Mouse (Mus musculus): ENCODE results near the gene Rgs10. TPM values are rescaled to one million over a fixed set of nuclear protein-coding genes. Genes with fewer than 3 reads are reported as not detected.

Gene Rgs10
- total RNA-seq (2015; ENCODE audit: low replicate concordance) (21.9 and 24.5 TPM in 2 replicates), total RNA-seq (2017; ENCODE audit: low replicate concordance) (22.7 and 44.9 TPM in 2 replicates)

DNA sequence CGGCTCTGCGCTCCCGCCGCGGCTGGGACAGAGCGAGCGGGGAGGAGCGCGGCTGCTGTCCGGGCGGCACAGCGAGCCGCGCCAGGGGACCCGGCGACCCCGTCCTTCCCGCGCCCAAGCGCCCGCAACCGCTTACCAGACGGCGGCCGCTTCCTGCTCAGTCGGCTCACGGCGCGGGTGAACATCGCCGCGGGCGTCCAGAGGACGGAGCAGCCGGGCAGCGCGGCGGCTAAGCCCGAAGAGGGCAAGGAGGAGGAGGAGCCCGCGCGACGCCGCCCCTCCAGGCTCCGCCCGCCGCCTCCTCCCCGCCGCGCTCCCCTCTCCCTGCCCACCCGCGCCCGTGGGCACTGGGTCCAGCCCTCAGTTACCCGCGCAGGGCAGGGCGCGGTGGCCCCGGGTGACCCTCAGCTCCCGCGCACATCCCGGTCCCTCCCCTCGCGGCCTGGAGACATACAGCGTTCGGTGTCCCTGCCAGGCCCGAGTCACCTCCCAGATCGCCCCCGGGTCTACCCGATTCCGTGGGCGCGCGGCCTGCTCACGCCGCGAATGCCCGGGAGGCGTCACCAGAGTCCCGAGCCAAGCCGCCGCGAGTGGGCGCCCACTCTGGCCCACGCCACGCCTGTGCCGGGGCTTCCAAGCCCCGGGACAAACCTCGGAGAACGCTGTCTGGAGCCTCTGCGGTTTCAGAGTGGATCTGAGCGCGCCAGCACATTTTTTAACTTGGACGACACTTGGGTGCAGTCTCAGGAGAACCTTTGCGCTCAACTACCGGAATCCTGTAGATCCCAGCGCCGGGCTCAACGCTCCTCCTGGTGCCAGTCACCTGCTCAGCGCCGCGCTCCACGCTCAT is at the start of gene Rgs10:
Gene Rgs10, minus strand, starts transcription at position 829 of the 850 bp plus-strand sequence.
- peak; percentile 82 for ATAC-seq (replicated peaks; ENCODE audit: low FRiP score, poor library complexity, severe bottlenecking)

DNA sequence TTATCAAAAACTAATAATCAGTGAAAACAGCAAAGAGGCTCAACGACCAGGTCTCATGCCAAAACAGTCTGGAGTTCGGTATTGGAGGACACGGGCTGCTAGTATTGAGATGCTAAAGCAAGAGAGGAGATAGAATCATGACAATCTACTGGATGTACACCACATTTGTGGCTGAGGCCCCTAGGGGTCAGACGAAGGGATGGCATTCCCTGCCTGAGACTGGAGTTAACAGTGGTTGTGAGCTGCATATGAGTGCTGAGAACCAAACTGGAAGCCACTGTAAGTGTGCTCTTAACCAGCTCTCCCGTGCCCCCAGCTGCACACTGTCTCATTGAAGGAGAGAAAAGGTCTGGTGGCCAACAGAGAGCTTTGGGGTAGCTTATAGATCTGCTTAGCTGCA is 43.8 kb upstream of the Rgs10 start:
- ATAC-seq (replicated peaks; ENCODE audit: low FRiP score, poor library complexity, severe bottlenecking): no peak

DNA sequence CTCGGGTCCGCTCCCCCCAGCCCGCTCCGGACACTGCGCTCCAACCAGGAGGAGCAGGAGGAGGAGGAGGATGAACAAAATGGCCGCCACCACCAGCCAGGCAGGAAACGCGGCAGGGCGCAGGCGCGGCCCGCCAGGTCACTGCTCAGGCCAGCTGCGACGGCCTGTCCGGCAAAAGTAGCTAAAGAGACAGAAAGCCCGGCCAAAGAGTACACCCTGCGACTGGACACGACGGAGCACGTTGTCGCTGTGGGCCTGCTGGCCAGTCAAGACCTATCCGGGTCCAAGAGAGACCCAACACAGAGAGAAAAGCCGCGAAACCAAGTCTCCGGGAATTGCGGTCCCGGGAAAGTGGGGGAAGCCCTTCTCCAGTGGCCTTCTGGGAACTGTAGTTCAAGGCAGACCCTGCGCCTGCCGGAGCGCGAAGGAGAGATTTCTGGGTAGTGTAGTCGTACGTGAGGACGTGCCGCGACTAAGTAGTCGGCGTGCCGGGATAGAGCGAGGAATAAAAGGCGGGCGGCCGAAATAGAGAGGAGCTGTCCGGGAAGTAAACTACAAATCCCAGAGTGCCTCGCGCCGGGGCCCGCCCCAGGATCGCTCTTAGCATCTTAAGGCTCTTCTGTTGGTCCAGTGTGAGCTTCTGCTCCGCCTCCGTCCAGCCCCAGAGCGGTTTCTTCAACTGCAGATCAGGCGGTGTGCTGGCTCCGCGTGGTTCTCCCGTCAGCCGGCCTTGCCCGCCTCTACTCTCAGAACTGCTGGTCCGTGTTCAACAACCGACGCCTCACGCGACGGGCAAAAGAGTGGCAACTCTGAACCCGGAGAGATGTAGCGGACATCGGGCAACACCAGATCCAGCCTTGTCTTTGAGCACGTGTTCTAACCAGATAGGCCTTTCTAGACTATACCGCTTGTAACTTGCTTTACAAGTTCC is 43.0 kb upstream of the Rgs10 start, which contains the start of gene Tial1:
Gene Tial1, minus strand, starts transcription at position 433 of the 931 bp plus-strand sequence.
- peak; percentile 87 for ATAC-seq (replicated peaks; ENCODE audit: low FRiP score, poor library complexity, severe bottlenecking)

DNA sequence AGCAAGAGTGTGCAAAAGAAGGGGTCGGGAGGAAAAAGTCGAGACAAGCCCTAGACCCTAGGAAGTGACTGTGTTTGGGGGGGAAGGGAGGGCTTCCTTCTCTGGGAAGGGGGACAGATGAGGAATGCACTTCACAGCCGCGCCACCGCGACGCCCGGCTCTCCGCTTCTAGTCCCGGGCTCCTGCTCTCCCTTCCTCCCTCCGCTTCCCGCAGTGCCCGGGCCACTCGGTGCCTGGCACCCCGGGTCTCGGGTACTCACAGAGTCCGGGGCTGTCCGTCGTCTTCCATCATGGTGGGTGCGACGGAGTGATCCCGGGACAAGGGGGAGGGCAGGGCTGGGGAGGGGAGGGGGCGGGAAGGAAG is 42.3 kb upstream of the Rgs10 start:
- ATAC-seq (replicated peaks; ENCODE audit: low FRiP score, poor library complexity, severe bottlenecking): no peak

DNA sequence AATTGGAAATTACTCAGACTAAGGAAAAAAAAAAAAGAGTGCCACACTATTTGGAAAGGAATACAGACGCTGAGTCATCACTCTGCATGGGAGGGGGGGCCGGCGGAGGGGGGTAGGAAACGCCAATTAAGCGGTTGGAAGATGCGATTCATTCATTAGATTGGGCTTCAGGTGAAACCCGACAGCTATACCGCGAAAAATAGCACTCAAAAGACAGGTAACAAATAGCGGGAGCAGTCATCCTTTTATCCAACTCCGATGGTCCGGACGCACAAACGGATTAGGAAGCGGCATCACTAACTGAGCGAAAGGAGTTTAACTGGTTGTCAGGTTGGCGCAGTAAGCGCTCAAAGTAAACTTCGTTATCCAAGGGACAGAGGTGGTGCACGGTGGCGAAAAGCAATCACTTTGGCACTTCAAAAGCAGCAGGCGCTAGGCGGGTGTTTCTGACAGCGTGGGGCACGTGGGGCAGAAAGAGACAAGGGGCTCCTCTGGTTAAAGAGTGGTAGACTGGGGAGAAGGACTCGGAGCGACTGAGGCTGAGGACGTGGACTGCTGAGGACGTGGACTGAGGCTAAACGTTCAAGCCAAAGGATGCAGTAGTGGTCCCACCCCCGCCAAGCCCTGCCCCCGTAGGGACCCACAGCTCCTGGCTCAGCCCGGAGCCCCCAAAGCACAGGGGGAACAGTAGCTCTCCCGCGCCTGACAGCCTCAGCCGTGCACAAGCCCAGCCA is 41.7 kb upstream of the Rgs10 start:
- peak; percentile 32 for ATAC-seq (replicated peaks; ENCODE audit: low FRiP score, poor library complexity, severe bottlenecking)

DNA sequence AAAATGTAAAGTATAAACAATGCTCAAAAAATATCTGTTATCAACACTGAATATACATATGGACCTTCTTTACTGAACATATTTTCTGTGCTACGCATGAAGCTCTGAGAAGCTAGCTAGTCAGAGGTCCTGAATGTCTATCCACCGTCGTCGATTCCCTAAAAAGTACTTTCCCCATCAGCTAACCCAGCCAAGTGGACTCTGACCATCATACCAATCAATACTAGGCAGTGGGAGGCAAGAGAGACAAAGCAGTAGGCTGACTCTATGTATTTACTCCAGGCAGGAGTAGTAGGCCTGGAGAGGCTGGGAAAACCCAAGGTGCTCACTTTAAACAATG is 41.2 kb upstream of the Rgs10 start:
- ATAC-seq (replicated peaks; ENCODE audit: low FRiP score, poor library complexity, severe bottlenecking): peak; percentile 10; the same call in 1 of the 2 replicates

DNA sequence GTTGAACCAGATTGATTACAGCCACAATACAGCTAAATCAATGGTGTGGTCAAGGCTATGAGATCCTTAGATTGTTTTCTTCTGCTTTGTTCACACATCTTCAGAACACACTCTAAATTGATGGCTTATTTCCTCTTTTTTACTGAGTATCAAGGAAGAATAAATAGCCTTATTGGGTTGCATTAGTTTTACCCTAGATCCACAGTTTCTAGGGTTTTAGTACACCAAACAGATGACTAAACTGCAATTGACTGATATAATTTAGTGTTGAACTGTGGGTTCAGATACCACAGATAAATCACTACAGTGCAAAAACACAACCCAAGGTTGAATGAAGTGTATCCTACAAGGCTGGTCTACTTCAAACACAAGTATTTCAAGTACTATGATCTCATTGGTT is 39.5 kb upstream of the Rgs10 start:
- ATAC-seq (replicated peaks; ENCODE audit: low FRiP score, poor library complexity, severe bottlenecking): no peak

DNA sequence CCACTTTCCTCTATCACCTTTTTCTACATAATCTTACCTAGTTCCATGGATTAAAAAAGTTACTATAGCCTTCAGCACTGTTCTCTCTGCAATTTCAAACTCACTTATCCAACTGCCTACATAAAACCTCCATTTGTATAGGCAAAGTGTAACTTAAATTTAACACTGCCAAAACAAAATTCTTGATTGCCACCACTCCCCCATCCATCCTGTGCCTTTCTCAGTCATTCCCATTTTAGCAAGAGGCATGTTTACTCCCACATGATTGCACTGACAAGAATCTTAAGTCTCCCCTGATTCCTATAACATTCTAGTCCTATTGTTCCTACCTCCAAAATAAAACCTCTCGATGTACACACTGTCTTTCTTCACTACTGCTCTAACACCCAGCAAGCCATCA is 34.2 kb upstream of the Rgs10 start:
- no peak for ATAC-seq (replicated peaks; ENCODE audit: low FRiP score, poor library complexity, severe bottlenecking)

DNA sequence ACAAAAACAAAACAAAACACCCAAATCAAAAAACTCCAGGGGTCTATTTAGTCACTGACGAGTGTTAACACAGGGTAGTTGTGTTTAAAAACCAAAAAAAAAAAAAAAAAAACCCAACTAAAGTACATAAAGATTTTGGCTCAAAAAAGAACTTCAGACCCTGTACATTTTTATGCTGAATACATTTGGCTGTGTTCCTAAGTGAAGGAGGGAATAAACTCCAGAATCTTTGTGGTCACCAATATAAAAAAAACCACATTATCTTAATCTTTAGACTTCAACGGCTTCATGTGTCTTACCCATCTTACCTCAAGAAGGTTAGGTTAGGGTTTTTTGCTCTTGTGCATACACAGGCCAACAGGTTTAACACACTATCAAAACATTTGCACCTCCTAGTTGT is 22.0 kb upstream of the Rgs10 start:
- no peak for ATAC-seq (replicated peaks; ENCODE audit: low FRiP score, poor library complexity, severe bottlenecking)

DNA sequence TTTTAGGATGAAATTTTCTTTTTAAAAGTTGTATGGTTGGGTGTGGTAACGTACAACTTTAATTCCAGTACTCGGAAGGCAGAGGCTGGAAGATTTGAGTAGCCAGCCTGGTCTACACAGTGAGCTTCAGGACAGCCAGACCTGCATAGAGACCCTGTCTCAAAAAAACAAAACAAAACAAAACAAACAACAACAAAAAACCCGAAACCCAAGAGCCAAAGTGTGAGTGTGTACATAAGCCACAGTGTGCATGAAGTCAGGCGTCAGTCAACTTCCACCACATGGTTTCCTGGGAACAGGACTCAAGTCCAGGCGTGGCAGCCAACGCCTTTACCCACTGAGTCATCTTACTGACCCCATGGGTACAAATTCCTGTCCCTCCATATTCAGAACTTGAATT is 20.7 kb upstream of the Rgs10 start:
- ATAC-seq (replicated peaks; ENCODE audit: low FRiP score, poor library complexity, severe bottlenecking): no peak

DNA sequence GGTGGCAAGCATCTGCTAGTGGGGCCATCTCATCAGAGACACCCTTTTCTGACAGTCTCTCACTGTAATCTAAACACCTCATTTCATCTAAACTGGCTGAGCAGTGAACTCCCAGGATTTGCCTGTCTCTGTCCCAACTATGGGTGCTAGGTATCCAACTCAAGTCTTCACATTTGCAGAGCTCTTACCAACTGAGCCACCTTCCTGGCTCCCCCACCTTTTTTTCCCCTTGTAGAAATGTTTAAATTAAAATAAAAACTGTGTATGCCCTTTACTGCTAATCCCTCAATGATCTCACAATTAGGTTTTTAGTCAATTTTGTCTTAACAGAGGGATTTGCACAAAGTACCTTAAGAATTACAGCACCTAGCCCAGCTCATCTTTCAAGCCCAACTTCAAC is 19.6 kb upstream of the Rgs10 start:
- no peak for ATAC-seq (replicated peaks; ENCODE audit: low FRiP score, poor library complexity, severe bottlenecking)

DNA sequence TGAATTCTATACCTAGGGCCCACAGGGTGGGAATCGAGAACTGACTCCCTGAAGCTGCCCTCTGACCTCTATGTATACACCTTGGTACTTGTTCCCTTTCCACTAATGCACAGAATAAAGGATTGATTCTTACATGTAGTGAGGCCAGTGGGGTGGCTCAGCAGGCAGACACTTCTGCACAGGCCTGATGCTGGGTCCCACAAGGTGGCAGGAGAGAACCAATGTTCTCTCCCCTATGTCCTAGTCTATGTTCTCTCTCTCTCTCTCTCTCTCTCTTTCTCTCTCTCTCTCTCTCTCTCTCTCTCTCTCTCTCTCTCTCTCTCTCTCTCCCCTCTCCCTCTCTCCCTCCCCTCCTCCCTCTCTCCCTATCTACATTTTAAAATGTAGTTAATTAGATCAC is 14.7 kb upstream of the Rgs10 start:
- no peak for ATAC-seq (replicated peaks; ENCODE audit: low FRiP score, poor library complexity, severe bottlenecking)

DNA sequence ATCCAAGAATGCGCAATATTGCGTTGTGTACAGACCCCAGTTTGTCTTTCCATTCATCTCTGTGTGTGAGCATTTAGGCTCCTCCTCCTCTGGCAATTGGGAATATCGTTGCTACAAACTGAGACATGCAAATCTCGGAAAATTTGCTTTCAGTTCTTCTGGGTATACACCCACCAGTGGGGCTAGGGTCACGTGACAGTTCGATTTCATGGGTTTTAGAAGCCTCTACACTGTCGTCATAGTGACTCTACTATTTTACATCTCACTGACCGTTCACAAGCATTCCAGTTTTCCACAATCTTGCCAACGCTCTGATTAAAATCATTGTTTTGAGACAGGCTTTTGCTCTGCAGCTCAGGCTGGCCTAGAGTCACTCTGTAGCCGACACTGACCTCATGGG is 14.0 kb upstream of the Rgs10 start:
- ATAC-seq (replicated peaks; ENCODE audit: low FRiP score, poor library complexity, severe bottlenecking): no peak

DNA sequence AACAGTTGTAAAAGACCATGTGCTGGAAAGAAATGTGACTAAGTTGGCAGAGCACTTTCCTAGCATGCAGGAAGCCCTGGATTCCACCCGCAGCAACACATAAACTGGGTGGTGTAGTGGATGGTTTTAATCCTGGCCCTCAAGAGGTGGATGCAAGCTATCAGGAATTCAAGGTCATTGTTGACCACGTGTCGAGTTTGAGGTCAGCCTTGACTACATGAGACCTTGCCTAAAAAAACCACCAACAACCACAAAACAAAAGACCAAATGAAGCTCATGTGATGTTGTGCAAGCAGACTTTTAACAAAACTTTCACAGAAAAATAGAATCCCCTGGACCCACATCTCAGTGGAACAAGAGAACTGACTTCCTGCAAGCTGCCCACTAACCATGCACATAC is 3.9 kb upstream of the Rgs10 start:
- ATAC-seq (replicated peaks; ENCODE audit: low FRiP score, poor library complexity, severe bottlenecking): no peak

DNA sequence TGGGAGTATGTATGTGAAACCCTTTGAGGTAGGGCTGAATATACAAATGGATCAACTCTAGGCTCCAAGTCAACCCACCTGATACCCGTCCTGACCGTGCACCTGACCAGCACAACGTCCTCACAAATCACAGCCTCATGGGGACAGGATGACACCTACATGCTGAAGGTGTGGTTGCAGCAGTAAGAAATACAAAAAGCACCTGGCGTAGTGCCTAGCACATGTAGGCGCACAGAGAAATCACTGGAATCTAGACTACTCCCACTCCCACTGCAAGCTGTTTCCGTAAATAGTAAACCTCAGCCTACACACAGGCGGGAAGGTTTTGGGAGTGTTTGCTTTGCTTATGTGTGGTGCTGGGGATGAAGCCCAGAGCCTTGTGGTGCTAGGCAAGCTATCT is 3.1 kb upstream of the Rgs10 start:
- ATAC-seq (replicated peaks; ENCODE audit: low FRiP score, poor library complexity, severe bottlenecking): no peak

DNA sequence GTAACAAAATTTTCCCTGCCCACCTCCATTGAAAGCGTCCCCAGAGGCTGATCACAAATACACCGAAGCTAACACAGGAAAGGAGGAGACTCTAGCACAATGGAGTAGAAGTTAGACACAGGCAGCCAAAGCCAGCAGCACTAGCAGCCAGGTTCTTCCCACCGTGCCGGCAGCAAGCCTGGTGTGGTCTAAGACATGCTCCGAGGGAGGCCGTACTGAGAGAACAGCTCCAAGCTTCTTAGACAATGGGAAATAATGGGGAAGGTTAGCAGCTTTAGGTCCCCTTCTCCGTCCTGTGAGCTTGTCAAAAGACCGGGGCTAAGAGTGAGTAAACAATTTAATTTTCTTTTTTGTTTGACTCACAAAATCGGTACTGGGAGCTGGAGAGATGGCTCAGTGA is 1.1 kb upstream of the Rgs10 start:
- ATAC-seq (replicated peaks; ENCODE audit: low FRiP score, poor library complexity, severe bottlenecking): no peak

DNA sequence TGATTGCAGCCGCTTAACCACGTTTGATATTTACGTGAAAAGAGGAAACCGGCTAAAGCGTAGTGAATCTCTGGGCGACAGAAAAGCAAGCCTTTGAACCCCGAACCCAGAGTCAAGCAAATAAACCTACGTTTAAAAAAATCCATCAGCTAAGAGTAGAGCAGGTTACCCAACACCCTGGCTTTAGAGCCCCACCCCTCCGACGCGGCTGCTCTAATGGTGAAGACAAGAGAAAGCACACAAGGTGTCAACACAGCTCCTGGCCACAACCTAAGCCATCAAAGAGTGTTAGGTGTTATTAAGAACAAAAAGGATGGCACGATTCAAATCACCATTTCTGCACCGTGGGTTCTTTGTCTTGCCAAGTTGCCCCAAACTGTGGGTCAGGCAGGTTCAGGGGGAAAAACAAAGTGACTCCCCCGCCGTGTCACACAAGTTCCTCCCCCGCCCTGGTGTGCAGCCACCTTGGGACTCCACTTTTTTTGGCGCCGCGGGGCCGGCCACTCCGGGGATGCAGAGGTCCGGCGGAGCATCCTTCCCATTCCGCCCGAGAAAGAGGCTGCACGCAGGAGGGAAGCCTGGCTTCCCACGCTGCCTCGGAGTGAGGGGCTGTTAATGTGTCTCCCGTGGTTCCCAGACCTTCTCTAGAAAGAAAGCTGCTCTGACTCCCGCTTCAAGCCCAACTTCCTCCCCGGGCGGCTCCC is 1.2 kb downstream of the Rgs10 start:
- peak; percentile 47 for ATAC-seq (replicated peaks; ENCODE audit: low FRiP score, poor library complexity, severe bottlenecking)

DNA sequence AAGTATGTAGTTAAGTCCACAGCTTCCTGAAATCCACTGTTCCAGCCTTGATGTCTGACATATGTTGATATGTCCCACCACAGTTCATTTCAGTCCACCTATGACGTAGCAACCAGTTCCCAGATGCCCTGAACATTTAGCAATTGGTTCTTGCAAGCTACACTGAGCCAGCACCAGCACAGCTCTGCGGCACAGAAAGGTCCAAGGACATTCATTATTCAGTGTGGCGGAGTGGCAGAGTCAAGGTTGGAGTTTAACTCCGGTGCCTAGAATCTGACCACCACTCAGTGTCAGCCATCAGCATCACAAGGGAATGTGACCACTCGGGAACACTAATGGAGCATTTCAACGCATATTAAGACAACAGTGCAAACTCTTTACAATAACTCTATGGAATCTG is 1.9 kb downstream of the Rgs10 start:
- no peak for ATAC-seq (replicated peaks; ENCODE audit: low FRiP score, poor library complexity, severe bottlenecking)

DNA sequence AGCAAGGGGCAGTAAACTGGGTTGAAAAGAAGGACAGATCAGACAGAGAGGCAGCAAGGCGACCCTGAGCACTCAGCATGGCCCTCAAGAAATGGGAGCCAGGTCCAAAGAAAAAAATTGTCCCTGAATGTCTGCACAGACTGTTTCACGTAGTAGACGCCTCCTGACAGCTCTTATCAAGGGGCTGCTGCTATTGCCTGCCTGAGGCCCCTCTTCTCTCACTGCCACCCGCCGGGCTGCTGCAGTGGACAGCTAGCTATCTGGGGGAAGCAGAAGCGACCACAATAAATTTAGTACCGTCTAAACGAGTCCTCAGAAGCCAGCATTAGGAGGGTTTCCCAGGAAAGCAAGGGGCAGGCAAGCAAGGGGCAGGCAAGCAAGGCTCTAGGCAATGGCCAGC is 4.1 kb downstream of the Rgs10 start:
- ATAC-seq (replicated peaks; ENCODE audit: low FRiP score, poor library complexity, severe bottlenecking): no peak

All from erythroblast, adult 5-6 weeks (primary cell).